Mouse (Mus musculus) brain, embryonic 14.5 days (tissue): ENCODE results near the gene Katnb1. TPM values are rescaled to one million over a fixed set of nuclear protein-coding genes. Genes with fewer than 3 reads are reported as not detected.
A peak's percentile ranks its signal among the peaks of the same experiment; 100 is the strongest.

Experiments
- DNase-seq: peaks from one replicate; pipeline ENCODE4 v3.0.0-alpha.2; 2011; ENCODE audit warnings: low read depth
- CTCF ChIP-seq: fragments of 200-500 bp; IDR thresholded peaks from 2 replicates; pipeline ENCODE4 v1.5.1; 2012; ENCODE audit warnings: inconsistent platforms, mild to moderate bottlenecking, moderate library complexity, borderline replicate concordance; ENCODE audit not compliant: insufficient read depth, insufficient read length; ENCODE audit errors: extremely low read depth
- POLR2A ChIP-seq: fragments of 200-500 bp; IDR thresholded peaks from 2 replicates; pipeline ENCODE4 v1.6.1; 2012; ENCODE audit warnings: mild to moderate bottlenecking, inconsistent platforms, borderline replicate concordance; ENCODE audit not compliant: poor library complexity, insufficient read depth, insufficient read length, severe bottlenecking; ENCODE audit errors: extremely low read depth
- polyA plus RNA-seq: library from polyadenylated mRNA; depleted of rRNA; stranded (reverse); fragments of >200 nt; gene quantifications from 2 replicates; pipeline ENCODE4 v1.2.3, GENCODE M21; 2012

Katnb1 gene
- polyA plus RNA-seq, 1 experiment, result 56.2 TPM

DNA sequence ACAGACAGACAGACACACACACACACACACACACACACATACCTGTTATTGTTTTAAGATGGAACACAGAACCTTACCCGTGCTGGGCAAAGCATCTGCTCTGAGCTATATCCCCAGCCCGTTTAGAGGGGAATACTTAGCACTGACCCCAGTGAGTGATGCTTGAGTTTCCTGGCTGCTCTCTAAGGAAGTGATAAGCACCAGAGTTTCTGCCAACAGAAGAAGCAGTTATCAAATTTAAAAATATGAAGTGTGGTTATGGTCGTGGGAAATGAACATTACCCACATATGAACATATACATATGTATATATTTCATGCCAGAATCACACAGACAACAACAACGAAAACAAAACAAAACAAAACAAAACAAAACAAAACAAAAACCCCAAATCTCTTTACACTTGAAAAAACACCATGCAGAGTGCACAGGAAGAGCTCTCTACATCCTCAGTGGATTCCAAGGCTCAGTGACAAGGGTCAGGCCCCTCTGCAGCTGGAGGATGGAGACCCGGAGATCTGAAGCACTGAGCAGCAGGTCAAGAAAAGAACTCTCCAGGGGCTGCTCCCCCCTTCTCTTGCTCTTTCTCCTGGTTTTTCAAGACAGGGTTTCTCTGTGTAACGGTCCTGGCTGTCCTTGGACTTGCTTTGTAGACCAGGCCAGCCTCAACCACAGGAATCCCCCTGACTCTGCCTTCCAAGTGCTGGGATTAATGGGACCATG is 21.0 kb upstream of the Katnb1 start:
- TF ChIP-seq CTCF, result no peak
- TF ChIP-seq POLR2A, result no peak
- no peak for DNase-seq

GRCm38 (mm10) chr8:95064531-95064930 is 16.5 kb upstream of the Katnb1 start:
- DNase-seq, result peak; percentile 32
- TF ChIP-seq CTCF (no peak), POLR2A (no peak)

GRCm38 (mm10) chr8:95067582-95067981 is 13.4 kb upstream of the Katnb1 start:
- TF ChIP-seq POLR2A, result no peak
- peak; percentile 46; the same call in 1 of the 2 replicates for TF ChIP-seq CTCF
- peak; percentile 63 for DNase-seq

GRCm38 (mm10) chr8:95075504-95075903 is 5.5 kb upstream of the Katnb1 start:
- TF ChIP-seq CTCF, result no peak
- no peak for TF ChIP-seq POLR2A

DNA sequence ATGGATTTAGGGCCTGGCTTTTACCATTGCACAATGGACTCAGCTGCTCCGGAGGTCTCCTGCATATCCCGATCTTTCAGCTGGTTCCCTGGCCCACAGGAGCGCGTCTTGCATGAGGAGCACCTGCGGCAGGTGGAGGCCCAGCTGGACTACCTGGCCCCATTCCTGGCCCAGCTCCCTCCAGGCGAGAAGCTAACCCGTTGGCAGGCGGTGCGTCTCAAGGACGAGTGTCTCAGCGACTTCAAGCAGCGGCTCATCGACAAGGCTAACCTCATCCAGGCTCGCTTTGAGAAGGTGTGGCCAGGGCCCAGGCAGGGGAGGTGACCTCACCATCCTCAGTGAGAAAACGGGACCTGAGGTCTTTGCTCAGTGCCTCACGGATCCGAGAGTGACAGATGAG is 4.8 kb upstream of the Katnb1 start:
- no peak for TF ChIP-seq POLR2A
- TF ChIP-seq CTCF, result no peak
- no peak for DNase-seq

More at GRCm38 (mm10) chr8:95075504-95075903, 5.5 kb upstream of the Katnb1 start:
- no peak for DNase-seq

- no peak for DNase-seq
- no peak for TF ChIP-seq POLR2A
- TF ChIP-seq CTCF, result no peak
Observed at GRCm38 (mm10) chr8:95078055-95078454, 2.9 kb upstream of the Katnb1 start.

- no peak for DNase-seq
- TF ChIP-seq CTCF (no peak), POLR2A (no peak)
Observed at GRCm38 (mm10) chr8:95079305-95079704, 1.7 kb upstream of the Katnb1 start.

GRCm38 (mm10) chr8:95081650-95082049 is 664 bp downstream of the Katnb1 start:
- TF ChIP-seq CTCF (no peak), POLR2A (no peak)
- DNase-seq, result peak; percentile 5

DNA sequence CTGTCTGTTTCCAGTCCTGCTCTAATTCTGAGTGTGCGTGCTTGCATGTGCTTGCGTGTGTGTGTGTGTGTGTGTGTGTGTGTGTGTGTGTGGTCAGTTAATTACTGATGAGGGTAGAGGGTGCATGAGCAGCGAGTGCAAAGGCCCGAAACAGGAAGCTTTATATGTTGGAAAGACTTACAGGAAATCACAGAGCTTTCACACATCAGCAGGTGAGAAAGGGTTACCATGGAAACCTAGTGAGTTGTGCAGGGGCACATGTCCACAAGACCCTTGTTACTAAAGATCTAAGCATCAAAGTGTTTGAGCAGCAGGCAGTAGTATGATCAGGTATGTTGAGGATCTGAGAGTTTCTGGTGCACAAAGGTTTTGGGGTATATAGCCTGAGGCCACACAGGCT is 3.3 kb downstream of the Katnb1 start:
- no peak for TF ChIP-seq POLR2A
- TF ChIP-seq CTCF, result no peak

DNA sequence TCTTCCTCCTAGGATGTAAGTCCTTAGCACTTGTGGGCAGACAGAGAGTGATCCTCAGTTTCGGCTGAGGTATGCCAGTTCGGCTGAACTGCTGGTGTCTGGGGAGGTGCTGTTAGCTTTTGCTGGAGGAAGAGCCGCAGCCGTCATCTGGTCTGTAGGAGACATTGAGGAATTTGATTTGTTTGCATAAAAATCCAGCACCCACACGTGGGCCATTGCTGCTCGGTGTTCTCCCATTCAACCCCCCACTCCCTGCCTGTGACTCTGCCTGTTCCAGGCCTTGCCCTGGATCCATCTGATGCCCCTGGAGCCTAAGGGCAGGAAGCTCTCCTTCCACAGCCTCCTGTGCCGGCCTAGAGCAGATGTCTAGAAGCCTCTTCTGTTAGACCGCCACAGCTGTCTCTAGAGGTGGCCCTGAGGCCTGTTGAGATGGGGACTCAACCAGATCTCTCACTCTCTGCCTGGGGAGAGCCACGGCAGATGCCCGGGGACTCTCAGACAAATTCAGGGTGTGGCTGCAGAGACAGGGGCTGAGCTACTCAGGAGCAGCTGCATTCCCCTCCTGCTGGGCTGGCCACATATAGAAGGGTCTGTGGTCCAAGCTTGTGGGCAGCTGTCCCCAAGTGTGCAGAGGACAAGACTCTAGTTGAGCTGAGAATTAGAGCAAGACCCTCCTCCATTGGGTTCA is 3.9 kb downstream of the Katnb1 start:
- no peak for DNase-seq
- no peak for TF ChIP-seq POLR2A
- no peak for TF ChIP-seq CTCF

More for the DNA sequence above, 3.3 kb downstream of the Katnb1 start:
- DNase-seq, result no peak

- no peak for DNase-seq
- no peak for TF ChIP-seq CTCF
- no peak for TF ChIP-seq POLR2A
Observed at GRCm38 (mm10) chr8:95085432-95086141, 4.6 kb downstream of the Katnb1 start.
